Mouse (Mus musculus): ENCODE results near the gene Mustn1. TPM values are rescaled to one million over a fixed set of nuclear protein-coding genes. Genes with fewer than 3 reads are reported as not detected.

Gene Mustn1
- total and polyA plus RNA-seq, 3 experiments: 0.20 to 0.38 TPM; not detected in 1

DNA sequence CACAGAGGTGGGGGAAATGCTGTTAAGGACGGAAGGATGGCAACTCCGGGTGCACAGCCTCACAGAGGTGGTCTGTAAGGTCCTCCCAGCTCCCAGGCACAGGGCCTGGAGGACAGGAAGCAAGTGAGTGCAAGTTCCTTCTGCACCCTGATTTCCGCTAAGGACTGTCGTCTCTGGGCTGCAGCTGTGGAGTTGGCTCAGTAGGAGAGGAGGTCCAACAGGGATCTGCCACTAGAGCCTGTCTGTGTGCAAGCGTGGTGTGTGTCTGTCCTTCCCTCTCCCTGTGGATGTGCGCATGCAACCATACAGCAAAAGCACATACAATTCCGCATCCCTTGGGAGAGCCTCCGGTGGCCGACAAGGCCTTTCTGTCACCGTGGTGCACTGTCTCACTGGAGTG lies 2.5 kb upstream of the Mustn1 start:
- no peak for TF ChIP-seq POLR2AphosphoS5 (IDR thresholded peaks at IDR 0.05; ENCODE audit: insufficient replicate concordance, low read depth, low read length)
- no peak for TF ChIP-seq CTCF (IDR thresholded peaks at IDR 0.05; ENCODE audit: low read depth, low read length)
- no peak for TF ChIP-seq GATA2 (IDR thresholded peaks at IDR 0.05; ENCODE audit: borderline replicate concordance, low read depth, low read length)
- no peak for TF ChIP-seq TAL1 (conservative IDR thresholded peaks at IDR 0.05; ENCODE audit: low read depth, low read length)
- TF ChIP-seq GATA1 (IDR thresholded peaks at IDR 0.05; ENCODE audit: borderline replicate concordance, low read length): no peak
- H3K27me3 ChIP-seq (ENCODE audit: insufficient read depth, low read length): no peaks in the 10 kb centered on the region; the same call in 1 of the 2 replicates
- no peaks in the 10 kb centered on the region for H3K9me3 ChIP-seq (replicated peaks)
- peaks cover 53% of the 10 kb centered on the region for H3K4me1 ChIP-seq (ENCODE audit: insufficient read depth, low read depth, low read length)
- DNase-seq (ENCODE audit: low spot score) (no peak), ATAC-seq (ENCODE audit: extremely low read depth, insufficient number of reproducible peaks, low FRiP score, poor library complexity, severe bottlenecking) (no peak)
- H3K36me3 ChIP-seq (replicated peaks): peaks cover 50% of the 10 kb centered on the region
- H3K4me3 ChIP-seq (ENCODE audit: low read depth, low read length): peak overlapping the region; percentile 32; the same call in 1 of the 2 replicates

DNA sequence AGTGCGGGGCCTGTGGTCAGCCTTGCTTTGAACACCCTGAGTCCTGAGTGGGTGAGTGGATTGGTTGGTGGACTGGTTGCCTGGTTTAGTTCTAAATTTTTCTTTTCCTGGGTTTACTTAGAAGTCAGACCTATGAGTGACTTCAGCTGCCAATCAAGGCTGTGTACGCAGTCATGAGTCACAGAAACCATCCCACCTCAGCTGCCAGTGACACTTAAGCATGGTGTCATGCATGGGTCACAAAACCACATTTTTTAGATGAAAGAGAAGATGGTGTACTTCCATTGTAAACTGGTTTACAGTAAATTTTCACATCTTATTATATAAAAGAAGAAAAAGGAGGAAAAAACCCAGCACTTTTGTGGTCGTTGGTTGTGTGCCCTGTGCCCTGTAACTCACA lies 1.2 kb upstream of the Mustn1 start:
- no peak for ATAC-seq (ENCODE audit: extremely low read depth, insufficient number of reproducible peaks, low FRiP score, poor library complexity, severe bottlenecking)
- Histone ChIP-seq H3K36me3 (replicated peaks) (peaks cover 40% of the 10 kb centered on the region), H3K4me3 (ENCODE audit: low read depth, low read length) (no peak overlapping the region), H3K27me3 (ENCODE audit: insufficient read depth, low read length) (peaks cover 9% of the 10 kb centered on the region), H3K9me3 (replicated peaks) (no peaks in the 10 kb centered on the region), H3K4me1 (ENCODE audit: insufficient read depth, low read depth, low read length) (peaks cover 58% of the 10 kb centered on the region)
- DNase-seq (ENCODE audit: low spot score): no peak
- TF ChIP-seq CTCF (IDR thresholded peaks at IDR 0.05; ENCODE audit: low read depth, low read length) (no peak), TAL1 (conservative IDR thresholded peaks at IDR 0.05; ENCODE audit: low read depth, low read length) (no peak), GATA1 (IDR thresholded peaks at IDR 0.05; ENCODE audit: borderline replicate concordance, low read length) (no peak), GATA2 (IDR thresholded peaks at IDR 0.05; ENCODE audit: borderline replicate concordance, low read depth, low read length) (no peak), POLR2AphosphoS5 (IDR thresholded peaks at IDR 0.05; ENCODE audit: insufficient replicate concordance, low read depth, low read length) (no peak)

DNA sequence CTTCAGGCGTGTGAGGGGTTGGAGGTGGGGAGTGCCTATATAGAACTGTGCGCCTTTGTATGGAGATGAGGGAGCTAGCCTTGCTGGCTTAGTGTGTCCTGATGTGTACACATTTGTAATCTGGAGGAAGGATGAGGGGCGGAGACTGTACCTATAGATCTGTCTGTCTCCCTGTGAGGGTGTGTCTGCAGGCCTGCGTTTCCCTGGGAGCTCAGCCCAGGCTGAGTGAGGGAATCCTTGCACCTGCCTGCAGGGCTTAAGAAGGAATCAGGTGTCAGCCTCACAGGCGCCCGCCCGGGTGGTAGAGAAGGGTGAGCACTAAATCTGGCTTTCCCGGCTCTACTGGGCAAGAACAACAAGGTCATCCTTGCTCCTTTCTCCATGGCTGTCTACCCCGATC lies 794 bp downstream of the Mustn1 start:
- Histone ChIP-seq H3K4me1 (ENCODE audit: insufficient read depth, low read depth, low read length) (peaks cover 40% of the 10 kb centered on the region), H3K27me3 (ENCODE audit: insufficient read depth, low read length) (peaks cover 11% of the 10 kb centered on the region), H3K36me3 (replicated peaks) (peaks cover 23% of the 10 kb centered on the region), H3K9me3 (replicated peaks) (no peaks in the 10 kb centered on the region), H3K4me3 (ENCODE audit: low read depth, low read length) (no peak overlapping the region)
- ATAC-seq (ENCODE audit: extremely low read depth, insufficient number of reproducible peaks, low FRiP score, poor library complexity, severe bottlenecking): no peak
- TF ChIP-seq POLR2AphosphoS5 (IDR thresholded peaks at IDR 0.05; ENCODE audit: insufficient replicate concordance, low read depth, low read length): no peak
- TF ChIP-seq GATA2 (IDR thresholded peaks at IDR 0.05; ENCODE audit: borderline replicate concordance, low read depth, low read length): no peak
- TF ChIP-seq TAL1 (conservative IDR thresholded peaks at IDR 0.05; ENCODE audit: low read depth, low read length): no peak
- TF ChIP-seq CTCF (IDR thresholded peaks at IDR 0.05; ENCODE audit: low read depth, low read length): no peak
- no peak for TF ChIP-seq GATA1 (IDR thresholded peaks at IDR 0.05; ENCODE audit: borderline replicate concordance, low read length)
- no peak for DNase-seq (ENCODE audit: low spot score)

DNA sequence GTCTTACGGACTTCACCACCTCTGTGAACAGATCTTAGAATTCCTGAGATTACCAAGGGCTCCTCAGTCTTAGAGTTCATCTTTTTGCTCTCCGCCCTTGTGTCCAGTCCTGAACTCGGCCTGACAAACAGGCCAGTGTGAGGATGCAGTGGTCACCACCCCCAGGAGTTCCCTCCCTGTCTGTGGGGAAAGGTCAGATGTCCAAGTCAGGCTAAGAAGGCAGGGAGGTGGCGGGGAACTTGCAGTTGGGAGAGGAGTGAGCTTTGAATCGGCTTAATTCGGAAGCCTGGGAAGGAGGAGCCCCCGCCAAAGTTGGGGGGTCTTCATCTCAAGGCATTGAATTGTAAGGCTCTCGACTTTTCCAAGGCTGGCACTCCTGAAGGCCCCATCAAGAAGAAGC lies 1.3 kb downstream of the Mustn1 start:
- ATAC-seq (ENCODE audit: extremely low read depth, insufficient number of reproducible peaks, low FRiP score, poor library complexity, severe bottlenecking) (no peak), DNase-seq (ENCODE audit: low spot score) (no peak)
- no peaks in the 10 kb centered on the region for H3K9me3 ChIP-seq (replicated peaks)
- TF ChIP-seq GATA2 (IDR thresholded peaks at IDR 0.05; ENCODE audit: borderline replicate concordance, low read depth, low read length) (no peak), POLR2AphosphoS5 (IDR thresholded peaks at IDR 0.05; ENCODE audit: insufficient replicate concordance, low read depth, low read length) (no peak), GATA1 (IDR thresholded peaks at IDR 0.05; ENCODE audit: borderline replicate concordance, low read length) (no peak), CTCF (IDR thresholded peaks at IDR 0.05; ENCODE audit: low read depth, low read length) (no peak), TAL1 (conservative IDR thresholded peaks at IDR 0.05; ENCODE audit: low read depth, low read length) (no peak)
- peaks cover 23% of the 10 kb centered on the region for H3K36me3 ChIP-seq (replicated peaks)
- H3K4me3 ChIP-seq (ENCODE audit: low read depth, low read length): no peak overlapping the region
- H3K27me3 ChIP-seq (ENCODE audit: insufficient read depth, low read length): peaks cover 11% of the 10 kb centered on the region
- H3K4me1 ChIP-seq (ENCODE audit: insufficient read depth, low read depth, low read length): peaks cover 36% of the 10 kb centered on the region

DNA sequence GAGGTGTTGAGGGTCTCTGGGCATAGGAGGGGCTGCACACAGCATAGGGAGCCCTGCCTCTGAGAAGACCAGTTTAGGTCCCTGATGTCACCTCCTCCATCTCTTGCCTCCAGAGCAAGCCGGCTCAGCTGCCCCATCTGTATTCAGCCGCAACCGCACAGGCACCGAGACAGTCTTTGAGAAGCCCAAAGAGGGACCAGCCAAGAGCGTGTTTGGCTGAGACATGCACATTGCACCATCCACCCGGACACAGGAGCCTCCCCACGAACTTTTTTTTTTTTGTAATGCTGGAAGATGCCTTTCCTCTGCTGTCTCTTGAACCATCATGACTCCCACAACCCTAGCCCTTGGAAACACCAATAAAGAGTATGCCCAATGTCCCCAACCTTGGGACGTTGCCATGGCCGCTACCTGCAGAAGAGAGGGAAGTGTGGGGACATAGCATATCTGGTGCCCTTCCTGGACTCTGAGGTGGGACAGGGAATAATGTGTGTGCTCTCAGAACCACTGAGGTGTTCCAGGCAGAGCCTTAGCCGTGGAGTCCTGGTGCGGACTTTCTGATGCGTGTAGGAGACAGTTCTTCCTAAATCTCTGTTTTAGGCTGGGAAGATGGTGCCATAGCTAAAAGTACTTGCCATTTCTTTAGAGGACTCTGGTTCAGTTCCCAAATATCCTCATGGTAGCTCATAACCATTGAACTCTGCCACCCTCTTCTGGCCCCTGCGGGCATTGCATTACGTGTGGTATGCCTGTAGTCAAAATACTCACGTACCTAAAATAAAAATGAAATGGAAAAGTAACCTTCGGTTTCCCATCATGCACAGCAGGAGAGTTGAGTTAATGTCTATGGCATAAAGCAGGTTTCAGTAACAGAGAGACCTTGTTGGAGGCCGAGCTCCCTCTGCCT lies 2.1 kb downstream of the Mustn1 start:
- ATAC-seq (ENCODE audit: extremely low read depth, insufficient number of reproducible peaks, low FRiP score, poor library complexity, severe bottlenecking) (no peak), DNase-seq (ENCODE audit: low spot score) (peak; percentile 40)
- Histone ChIP-seq H3K9me3 (replicated peaks) (no peaks in the 10 kb centered on the region), H3K27me3 (ENCODE audit: insufficient read depth, low read length) (peaks cover 11% of the 10 kb centered on the region), H3K4me1 (ENCODE audit: insufficient read depth, low read depth, low read length) (peaks cover 27% of the 10 kb centered on the region), H3K4me3 (ENCODE audit: low read depth, low read length) (no peak overlapping the region), H3K36me3 (replicated peaks) (peaks cover 18% of the 10 kb centered on the region)
- peak; percentile 58; the same call in 1 of the 2 replicates for TF ChIP-seq CTCF (IDR thresholded peaks at IDR 0.05; ENCODE audit: low read depth, low read length)
- TF ChIP-seq TAL1 (conservative IDR thresholded peaks at IDR 0.05; ENCODE audit: low read depth, low read length): no peak

DNA sequence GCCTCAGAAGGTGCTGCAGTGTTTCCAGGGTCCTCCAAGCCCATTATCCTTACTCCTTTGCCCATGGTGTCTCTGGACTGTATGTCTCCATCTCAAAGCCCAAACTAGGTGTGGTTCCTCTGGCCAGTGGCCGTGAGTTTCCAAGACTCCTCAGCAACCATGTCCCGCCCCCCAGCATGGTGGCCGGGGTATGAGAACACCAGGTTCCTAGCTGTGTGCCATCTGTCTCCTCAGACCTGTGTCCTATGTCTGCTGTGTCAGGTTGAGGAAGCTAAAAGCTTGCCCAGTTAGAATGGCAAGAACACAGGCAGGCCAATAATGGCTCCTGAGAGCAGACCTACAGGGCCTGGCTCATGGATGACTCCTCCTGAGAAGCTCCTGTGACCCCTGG lies 2.7 kb downstream of the Mustn1 start:
- Histone ChIP-seq H3K36me3 (replicated peaks) (peaks cover 12% of the 10 kb centered on the region), H3K4me1 (ENCODE audit: insufficient read depth, low read depth, low read length) (peaks cover 21% of the 10 kb centered on the region), H3K27me3 (ENCODE audit: insufficient read depth, low read length) (peaks cover 17% of the 10 kb centered on the region), H3K9me3 (replicated peaks) (no peaks in the 10 kb centered on the region), H3K4me3 (ENCODE audit: low read depth, low read length) (no peak overlapping the region)
- ATAC-seq (ENCODE audit: extremely low read depth, insufficient number of reproducible peaks, low FRiP score, poor library complexity, severe bottlenecking) (no peak), DNase-seq (ENCODE audit: low spot score) (no peak)
- TF ChIP-seq GATA2 (IDR thresholded peaks at IDR 0.05; ENCODE audit: borderline replicate concordance, low read depth, low read length) (no peak), GATA1 (IDR thresholded peaks at IDR 0.05; ENCODE audit: borderline replicate concordance, low read length) (no peak), TAL1 (conservative IDR thresholded peaks at IDR 0.05; ENCODE audit: low read depth, low read length) (no peak), CTCF (IDR thresholded peaks at IDR 0.05; ENCODE audit: low read depth, low read length) (no peak), POLR2AphosphoS5 (IDR thresholded peaks at IDR 0.05; ENCODE audit: insufficient replicate concordance, low read depth, low read length) (no peak)
